Mouse (Mus musculus): Measurements from ENCODE around the gene 2700081O15Rik. TPM values are rescaled to one million over a fixed set of nuclear protein-coding genes. Genes with fewer than 3 reads are reported as not detected.

2700081O15Rik gene
- polyA plus RNA-seq, 1 experiment from 2014 or later = 10.6 TPM

DNA sequence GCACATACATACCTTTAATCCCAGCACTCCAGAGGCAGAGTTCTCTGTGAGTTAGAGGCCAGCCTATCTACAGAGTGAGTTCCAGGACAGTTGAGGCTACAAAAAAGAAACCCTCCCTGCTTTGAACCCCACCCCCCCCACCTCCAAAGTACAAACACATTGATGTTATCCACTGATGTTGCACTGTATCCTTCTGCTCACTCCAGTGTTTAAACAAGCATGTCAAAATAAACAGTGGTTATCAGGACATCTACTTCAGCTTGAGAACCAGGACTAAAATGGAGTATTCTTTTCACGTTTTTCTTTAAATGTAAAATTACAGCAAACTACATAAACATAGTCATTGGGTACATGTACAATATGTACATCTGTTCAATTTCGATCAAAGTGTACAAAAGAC lies 27.7 kb downstream of the 2700081O15Rik start:
- 95% methylated on average over 2 of the region's 2 CpGs for WGBS
- no peak overlapping the region for H3K4me3 ChIP-seq (ENCODE audit: low read depth, low read length)
- no peak for DNase-seq (ENCODE audit: low spot score)
- H3K4me2 ChIP-seq (ENCODE audit: low read depth, severe bottlenecking) = no peak overlapping the region
- H3K27me3 ChIP-seq (ENCODE audit: control insufficient read depth, insufficient read depth, low read length) = no peaks in the 10 kb centered on the region
- H3K36me3 ChIP-seq (ENCODE audit: control insufficient read depth, insufficient read depth, low read length) = no peaks in the 10 kb centered on the region
- H3K9ac ChIP-seq (ENCODE audit: low read length) = no peak overlapping the region
- no peak overlapping the region for H3K27ac ChIP-seq (replicated peaks; ENCODE audit: low read depth, low read length)
- no peaks in the 10 kb centered on the region for H3K9me3 ChIP-seq (ENCODE audit: control insufficient read depth, low read length)
- no peak for ATAC-seq (ENCODE audit: insufficient number of reproducible peaks, low FRiP score, low TSS enrichment, low read depth)
- no peaks in the 10 kb centered on the region for H3K4me1 ChIP-seq (ENCODE audit: control insufficient read depth, insufficient read depth, low read length)

DNA sequence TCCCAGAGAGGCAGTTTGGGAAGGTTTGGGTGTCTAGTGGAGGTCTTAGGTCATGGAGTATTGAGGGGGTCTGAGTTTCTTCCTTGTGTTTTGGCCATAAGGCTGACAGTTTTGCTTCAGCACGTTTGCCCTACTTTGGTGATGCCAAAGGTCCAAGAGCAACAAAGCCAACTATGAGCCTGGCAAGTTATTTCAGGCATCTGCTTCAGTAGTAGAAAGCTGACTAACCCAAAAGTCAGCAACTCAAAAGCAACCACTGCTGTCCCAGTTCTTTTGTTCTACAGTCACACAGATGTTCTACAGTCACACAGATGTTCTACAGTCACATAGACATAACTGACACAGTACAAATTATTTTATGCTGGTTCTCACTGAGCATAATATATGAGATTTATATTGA lies 28.2 kb downstream of the 2700081O15Rik start:
- DNase-seq (ENCODE audit: low spot score) = no peak
- no peaks in the 10 kb centered on the region for H3K9me3 ChIP-seq (ENCODE audit: control insufficient read depth, low read length)
- H3K27me3 ChIP-seq (ENCODE audit: control insufficient read depth, insufficient read depth, low read length) = no peaks in the 10 kb centered on the region
- no peaks in the 10 kb centered on the region for H3K4me1 ChIP-seq (ENCODE audit: control insufficient read depth, insufficient read depth, low read length)
- H3K4me2 ChIP-seq (ENCODE audit: low read depth, severe bottlenecking) = no peak overlapping the region
- H3K36me3 ChIP-seq (ENCODE audit: control insufficient read depth, insufficient read depth, low read length) = no peaks in the 10 kb centered on the region
- WGBS = 75% methylated on average over 1 of the region's 1 CpGs
- no peak overlapping the region for H3K9ac ChIP-seq (ENCODE audit: low read length)
- no peak overlapping the region for H3K27ac ChIP-seq (replicated peaks; ENCODE audit: low read depth, low read length)
- no peak overlapping the region for H3K4me3 ChIP-seq (ENCODE audit: low read depth, low read length)
- no peak for ATAC-seq (ENCODE audit: insufficient number of reproducible peaks, low FRiP score, low TSS enrichment, low read depth)

DNA sequence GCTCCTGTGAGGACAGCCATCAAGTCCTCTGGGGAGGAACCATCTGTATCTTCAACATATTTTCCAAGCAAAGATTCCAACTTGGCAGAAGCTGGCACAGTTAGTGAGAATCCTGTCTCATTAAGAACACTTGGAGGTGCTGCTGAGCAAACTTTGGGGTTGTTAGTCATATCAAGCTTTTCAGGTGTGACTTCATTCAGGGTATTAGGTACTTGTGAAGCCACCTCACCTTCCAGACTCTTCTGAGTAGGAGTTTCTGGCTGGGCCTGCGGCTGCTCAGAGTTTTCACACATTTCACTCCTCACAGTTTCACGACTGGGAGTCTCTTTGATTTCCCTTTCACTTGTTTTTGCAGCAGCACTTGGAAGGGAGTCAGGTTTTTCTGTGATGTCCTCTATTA lies 39.4 kb downstream of the 2700081O15Rik start:
- 50% methylated on average over 2 of the region's 2 CpGs for WGBS

DNA sequence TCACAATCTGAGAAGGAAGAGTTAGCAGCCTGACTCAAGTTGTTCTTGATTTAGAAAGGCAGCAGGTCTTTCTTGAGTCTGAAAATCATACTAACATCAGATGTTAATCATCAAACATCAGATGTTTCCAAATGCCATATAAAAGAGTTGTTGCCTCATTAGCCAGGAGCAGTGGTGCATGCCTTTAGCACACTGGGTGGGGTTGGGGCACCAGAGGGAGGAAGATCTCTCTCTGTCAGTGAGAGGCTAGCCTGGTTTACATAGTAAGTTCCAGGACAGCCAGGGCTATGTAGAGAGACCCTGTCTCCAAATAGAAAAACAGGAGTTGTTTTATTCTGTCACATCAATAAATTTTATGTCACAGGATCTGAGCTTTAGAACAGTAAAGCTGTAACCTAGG lies 41.5 kb downstream of the 2700081O15Rik start:
- Histone ChIP-seq H3K4me3 (ENCODE audit: low read depth, low read length) (no peak overlapping the region), H3K27ac (replicated peaks; ENCODE audit: low read depth, low read length) (no peak overlapping the region), H3K27me3 (ENCODE audit: control insufficient read depth, insufficient read depth, low read length) (no peaks in the 10 kb centered on the region), H3K4me2 (ENCODE audit: low read depth, severe bottlenecking) (no peak overlapping the region), H3K36me3 (ENCODE audit: control insufficient read depth, insufficient read depth, low read length) (no peaks in the 10 kb centered on the region), H3K4me1 (ENCODE audit: control insufficient read depth, insufficient read depth, low read length) (no peaks in the 10 kb centered on the region), H3K9me3 (ENCODE audit: control insufficient read depth, low read length) (no peaks in the 10 kb centered on the region), H3K9ac (ENCODE audit: low read length) (no peak overlapping the region)
- ATAC-seq (ENCODE audit: insufficient number of reproducible peaks, low FRiP score, low TSS enrichment, low read depth) (no peak), DNase-seq (ENCODE audit: low spot score) (no peak)

More for the DNA sequence above, 39.4 kb downstream of the 2700081O15Rik start:
- no peaks in the 10 kb centered on the region for H3K9me3 ChIP-seq (ENCODE audit: control insufficient read depth, low read length)
- no peak overlapping the region for H3K4me3 ChIP-seq (ENCODE audit: low read depth, low read length)
- H3K36me3 ChIP-seq (ENCODE audit: control insufficient read depth, insufficient read depth, low read length) = no peaks in the 10 kb centered on the region
- ATAC-seq (ENCODE audit: insufficient number of reproducible peaks, low FRiP score, low TSS enrichment, low read depth) (no peak), DNase-seq (ENCODE audit: low spot score) (no peak)
- H3K27me3 ChIP-seq (ENCODE audit: control insufficient read depth, insufficient read depth, low read length) = no peaks in the 10 kb centered on the region
- no peak overlapping the region for H3K9ac ChIP-seq (ENCODE audit: low read length)
- no peaks in the 10 kb centered on the region for H3K4me1 ChIP-seq (ENCODE audit: control insufficient read depth, insufficient read depth, low read length)
- no peak overlapping the region for H3K4me2 ChIP-seq (ENCODE audit: low read depth, severe bottlenecking)
- no peak overlapping the region for H3K27ac ChIP-seq (replicated peaks; ENCODE audit: low read depth, low read length)

DNA sequence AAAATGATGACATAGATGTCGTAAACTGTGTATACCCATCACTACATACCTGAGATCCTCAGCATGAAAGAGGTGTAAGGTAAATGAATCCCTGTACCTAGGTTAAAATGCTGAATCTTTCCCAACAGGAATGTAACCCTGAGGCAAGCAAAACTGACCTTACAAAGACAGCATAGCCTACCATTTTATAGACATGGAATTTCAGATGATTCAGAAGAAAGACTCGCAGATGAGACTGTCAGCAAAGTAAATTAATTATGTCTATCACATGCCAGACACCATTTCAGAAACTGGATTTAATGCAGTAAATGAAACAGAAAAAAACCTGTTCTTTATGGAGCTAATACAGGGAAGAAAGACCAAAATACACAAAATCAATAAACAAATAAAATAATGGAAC lies 41.9 kb downstream of the 2700081O15Rik start:
- H3K9me3 ChIP-seq (ENCODE audit: control insufficient read depth, low read length) = no peaks in the 10 kb centered on the region
- H3K36me3 ChIP-seq (ENCODE audit: control insufficient read depth, insufficient read depth, low read length) = no peaks in the 10 kb centered on the region
- no peak overlapping the region for H3K9ac ChIP-seq (ENCODE audit: low read length)
- WGBS = 89% methylated on average over 2 of the region's 2 CpGs
- H3K27me3 ChIP-seq (ENCODE audit: control insufficient read depth, insufficient read depth, low read length) = no peaks in the 10 kb centered on the region
- no peak overlapping the region for H3K4me2 ChIP-seq (ENCODE audit: low read depth, severe bottlenecking)
- no peak for ATAC-seq (ENCODE audit: insufficient number of reproducible peaks, low FRiP score, low TSS enrichment, low read depth)
- H3K4me3 ChIP-seq (ENCODE audit: low read depth, low read length) = no peak overlapping the region
- H3K4me1 ChIP-seq (ENCODE audit: control insufficient read depth, insufficient read depth, low read length) = no peaks in the 10 kb centered on the region
- H3K27ac ChIP-seq (replicated peaks; ENCODE audit: low read depth, low read length) = no peak overlapping the region
- no peak for DNase-seq (ENCODE audit: low spot score)

DNA sequence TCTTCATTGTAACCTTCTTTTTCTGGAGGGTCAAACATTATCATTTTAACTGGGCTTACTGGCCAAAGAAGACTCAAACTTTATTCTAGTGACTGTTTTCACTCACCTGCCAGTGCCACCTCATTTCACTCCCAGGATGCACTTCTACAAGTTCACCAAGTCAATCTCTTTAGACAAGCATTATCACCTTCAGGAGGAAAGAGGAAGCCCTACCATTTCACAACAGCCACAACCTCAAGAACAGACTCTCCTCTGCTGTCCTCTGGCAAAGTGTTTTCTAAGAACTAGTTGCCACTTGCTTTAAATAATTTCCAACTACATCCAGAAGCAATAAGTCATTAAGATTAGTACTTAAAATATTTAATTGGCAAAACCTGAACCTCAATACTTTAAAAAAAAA lies 50.5 kb downstream of the 2700081O15Rik start:
- no peaks in the 10 kb centered on the region for H3K27me3 ChIP-seq (ENCODE audit: control insufficient read depth, insufficient read depth, low read length)
- ATAC-seq (ENCODE audit: insufficient number of reproducible peaks, low FRiP score, low TSS enrichment, low read depth) = no peak
- no peaks in the 10 kb centered on the region for H3K4me1 ChIP-seq (ENCODE audit: control insufficient read depth, insufficient read depth, low read length)
- peaks cover 2% of the 10 kb centered on the region; the same call in 1 of the 2 replicates for H3K36me3 ChIP-seq (ENCODE audit: control insufficient read depth, insufficient read depth, low read length)
- H3K4me2 ChIP-seq (ENCODE audit: low read depth, severe bottlenecking) = no peak overlapping the region
- H3K27ac ChIP-seq (replicated peaks; ENCODE audit: low read depth, low read length) = no peak overlapping the region
- no peaks in the 10 kb centered on the region for H3K9me3 ChIP-seq (ENCODE audit: control insufficient read depth, low read length)
- no peak overlapping the region for H3K9ac ChIP-seq (ENCODE audit: low read length)
- no peak for DNase-seq (ENCODE audit: low spot score)
- H3K4me3 ChIP-seq (ENCODE audit: low read depth, low read length) = no peak overlapping the region

DNA sequence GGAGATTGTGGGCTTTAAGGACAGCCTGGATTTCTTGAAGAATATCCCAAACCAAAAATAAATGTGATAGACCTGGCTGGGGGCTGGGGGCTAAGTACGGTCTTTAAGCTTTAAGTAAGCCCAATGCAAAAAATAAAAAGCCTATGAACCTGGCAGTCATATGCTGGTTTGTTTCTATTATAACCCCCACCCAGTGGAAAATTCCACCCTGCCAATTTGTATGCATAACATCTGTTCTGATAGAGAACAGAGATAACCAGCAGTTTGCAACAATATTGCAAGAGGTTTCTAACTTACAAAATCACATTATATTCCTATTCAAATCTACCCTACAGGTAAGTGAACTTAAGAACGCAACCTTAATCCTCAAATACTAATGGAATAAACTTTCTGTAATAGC lies 53.2 kb downstream of the 2700081O15Rik start:
- H3K27me3 ChIP-seq (ENCODE audit: control insufficient read depth, insufficient read depth, low read length) = no peaks in the 10 kb centered on the region
- DNase-seq (ENCODE audit: low spot score) (no peak), ATAC-seq (ENCODE audit: insufficient number of reproducible peaks, low FRiP score, low TSS enrichment, low read depth) (no peak)
- no peak overlapping the region for H3K4me3 ChIP-seq (ENCODE audit: low read depth, low read length)
- no peak overlapping the region for H3K27ac ChIP-seq (replicated peaks; ENCODE audit: low read depth, low read length)
- 99% methylated on average over 2 of the region's 2 CpGs for WGBS
- H3K9ac ChIP-seq (ENCODE audit: low read length) = no peak overlapping the region
- peaks cover 2% of the 10 kb centered on the region; the same call in 1 of the 2 replicates for H3K36me3 ChIP-seq (ENCODE audit: control insufficient read depth, insufficient read depth, low read length)
- no peak overlapping the region for H3K4me2 ChIP-seq (ENCODE audit: low read depth, severe bottlenecking)
- H3K4me1 ChIP-seq (ENCODE audit: control insufficient read depth, insufficient read depth, low read length) = no peaks in the 10 kb centered on the region
- no peaks in the 10 kb centered on the region for H3K9me3 ChIP-seq (ENCODE audit: control insufficient read depth, low read length)

Small RNA genes within 50 kb of the gene (microRNA-seq; reads per million reads assigned to microRNA genes)
- 2.1 reads per million for gene Mir6991

Other genes starting within 250 kb of the 2700081O15Rik start
- 247 and 260 TPM in 2 replicates for gene Otub1, start 211.3 kb upstream of the 2700081O15Rik start, polyA plus RNA-seq (2014; fragmentation: Nextera tagmentation; extraction: Ambion mirVana)
- gene Cox8a, start 200.0 kb upstream of the 2700081O15Rik start, polyA plus RNA-seq (2014; fragmentation: Nextera tagmentation; extraction: Ambion mirVana) = 807 and 830 TPM in 2 replicates
- gene Naa40, start 176.4 kb upstream of the 2700081O15Rik start, polyA plus RNA-seq (2014; fragmentation: Nextera tagmentation; extraction: Ambion mirVana) = 83.9 and 85.1 TPM in 2 replicates
- 22.6 and 30.0 TPM in 2 replicates for gene Rcor2, start 150.3 kb upstream of the 2700081O15Rik start, polyA plus RNA-seq (2014; fragmentation: Nextera tagmentation; extraction: Ambion mirVana)
- 46.8 and 53.6 TPM in 2 replicates for gene Mark2, start 75.8 kb upstream of the 2700081O15Rik start, polyA plus RNA-seq (2014; fragmentation: Nextera tagmentation; extraction: Ambion mirVana)
- 35.1 and 47.9 TPM in 2 replicates for gene Spindoc, start 34.6 kb upstream of the 2700081O15Rik start, polyA plus RNA-seq (2014; fragmentation: Nextera tagmentation; extraction: Ambion mirVana)
- 78.5 and 94.1 TPM in 2 replicates for gene Rtn3, start 65.7 kb downstream of the 2700081O15Rik start, polyA plus RNA-seq (2014; fragmentation: Nextera tagmentation; extraction: Ambion mirVana)
- gene Atl3, start 76.4 kb downstream of the 2700081O15Rik start, polyA plus RNA-seq (2014; fragmentation: Nextera tagmentation; extraction: Ambion mirVana) = 10.6 and 10.9 TPM in 2 replicates
- 5.4 and 7.6 TPM in 2 replicates for gene Pla2g16, start 139.8 kb downstream of the 2700081O15Rik start, polyA plus RNA-seq (2014; fragmentation: Nextera tagmentation; extraction: Ambion mirVana)
- gene Lgals12, start 189.6 kb downstream of the 2700081O15Rik start, polyA plus RNA-seq (2014; fragmentation: Nextera tagmentation; extraction: Ambion mirVana) = 0.30 and 0.93 TPM in 2 replicates
- gene Hrasls5, start 194.9 kb downstream of the 2700081O15Rik start, polyA plus RNA-seq (2014; fragmentation: Nextera tagmentation; extraction: Ambion mirVana) = not detected in 2 replicates